Mouse (Mus musculus) midbrain, postnatal 0 days (tissue): Measurements from ENCODE around the gene Bsn. TPM values are rescaled to one million over a fixed set of nuclear protein-coding genes. Genes with fewer than 3 reads are reported as not detected.
"Not testable (repeated sequence)": the region's sequence is repeated elsewhere in the genome, so short reads cannot be mapped to it uniquely, and the experiment has no call there.

Source experiments
- ATAC-seq: fragments of 200-750 bp; cut with Nextera tagmentation; 2 replicates; pipeline ENCODE4 v1.8.0; 2017; ENCODE audit warnings: moderate number of reproducible peaks, mild to moderate bottlenecking, moderate TSS enrichment, moderate library complexity; ENCODE audit not compliant: low FRiP score
- DNase-seq: peaks from one replicate; pipeline ENCODE4 v3.0.0-alpha.2; 2015; ENCODE audit warnings: low spot score
- H3K27ac ChIP-seq: fragments of 300-500 bp; sonication (generic); 2 replicates; pipeline ENCODE4 v1.5.1; 2014; ENCODE audit warnings: low read depth, mild to moderate bottlenecking, low read length, mixed read lengths
- H3K27me3 ChIP-seq: fragments of 300-500 bp; sonication (generic); 2 replicates; pipeline ENCODE4 v1.6.1; 2014; ENCODE audit warnings: low read length, control low read depth, mixed read lengths; ENCODE audit not compliant: insufficient read depth
- H3K36me3 ChIP-seq: fragments of 300-500 bp; sonication (generic); 2 replicates; pipeline ENCODE4 v1.6.1; 2014; ENCODE audit warnings: low read length, control low read depth, mixed read lengths; ENCODE audit not compliant: insufficient read depth
- H3K4me1 ChIP-seq: fragments of 300-500 bp; sonication (generic); 2 replicates; pipeline ENCODE4 v1.6.1; 2014; ENCODE audit warnings: mild to moderate bottlenecking, control low read depth, antibody characterized with exemption, low read length, mixed read lengths; ENCODE audit not compliant: insufficient read depth
- H3K4me2 ChIP-seq: fragments of 300-500 bp; sonication (generic); 2 replicates; pipeline ENCODE4 v1.6.1; 2014; ENCODE audit warnings: low read depth, mild to moderate bottlenecking, low read length, mixed read lengths; ENCODE audit not compliant: poor library complexity, severe bottlenecking
- H3K4me3 ChIP-seq: fragments of 300-500 bp; sonication (generic); 2 replicates; pipeline ENCODE4 v1.5.1; 2014; ENCODE audit warnings: low read depth, mild to moderate bottlenecking, low read length, moderate library complexity
- H3K9ac ChIP-seq: fragments of 300-500 bp; sonication (generic); replicated peaks from 2 replicates; pipeline ENCODE4 v1.6.1; 2014; ENCODE audit warnings: mild to moderate bottlenecking, low read length, moderate library complexity, mixed read lengths; ENCODE audit not compliant: poor library complexity, severe bottlenecking
- H3K9me3 ChIP-seq: fragments of 300-500 bp; sonication (generic); 2 replicates; pipeline ENCODE4 v1.6.1; 2016; ENCODE audit warnings: low read length, control low read depth
- CTCF ChIP-seq: IDR thresholded peaks from 2 replicates; pipeline ENCODE4 v1.5.1; 2016; ENCODE audit warnings: antibody characterized with exemption, mild to moderate bottlenecking
- WGBS: fragments of 180-500 bp; shearing (Covaris S2); extraction: QIAGEN DNeasy Blood & Tissue Kit; methylation state at CpG from one replicate; pipeline ENCODE4 v1.1.7; 2014; 5-methylcytosine and 5-hydroxymethylcytosine counted together
- polyA plus RNA-seq: library from polyadenylated mRNA; unstranded; fragments of >200 nt; fragmentation: Nextera tagmentation; extraction: Ambion mirVana; gene quantifications from 2 replicates; pipeline ENCODE4 v1.2.1, GENCODE M21; 2015
- total RNA-seq: library from RNA; depleted of rRNA; stranded (reverse); fragments of >200 nt; gene quantifications from 2 replicates; pipeline ENCODE4 v1.2.3, GENCODE M21; 2014

The Bsn gene
- total and polyA plus RNA-seq, 2 experiments from 2014 or later = 7.7 to 60.6 TPM

DNA sequence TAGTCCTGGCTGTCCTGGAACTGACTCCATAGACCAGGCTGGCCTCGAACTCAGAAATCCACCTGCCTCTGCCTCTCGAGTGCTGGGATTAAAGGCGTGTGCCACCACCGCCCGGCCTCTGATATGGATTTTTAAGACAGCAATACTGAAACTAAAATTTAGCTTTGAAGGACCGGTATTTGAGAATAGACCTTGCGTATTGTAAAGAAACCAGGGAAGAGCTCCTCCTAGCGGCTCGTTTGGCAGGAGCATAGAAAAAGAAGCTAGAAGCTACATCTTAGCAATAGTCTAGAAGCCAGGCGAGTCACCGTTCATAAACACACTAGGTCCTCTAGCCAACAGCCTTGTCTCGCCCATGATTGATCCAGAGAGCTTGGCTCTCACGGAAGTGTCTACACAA is 12.8 kb upstream of the Bsn start:
- no peak overlapping the region for H3K27ac ChIP-seq
- ATAC-seq = no peak
- no peak overlapping the region for H3K9ac ChIP-seq
- H3K4me2 ChIP-seq = no peak overlapping the region
- 0 out of 2 replicates have a peak, but pooled peaks cover 7% of the 10 kb centered on the region for H3K4me1 ChIP-seq
- no peaks in the 10 kb centered on the region for H3K27me3 ChIP-seq
- no peak overlapping the region for H3K4me3 ChIP-seq
- WGBS = 35% methylated on average over 13 of the region's 13 CpGs
- H3K9me3 ChIP-seq = no peaks in the 10 kb centered on the region
- peaks cover 16% of the 10 kb centered on the region for H3K36me3 ChIP-seq
- peak; percentile 84 for DNase-seq
- peak; percentile 83 for TF ChIP-seq CTCF

DNA sequence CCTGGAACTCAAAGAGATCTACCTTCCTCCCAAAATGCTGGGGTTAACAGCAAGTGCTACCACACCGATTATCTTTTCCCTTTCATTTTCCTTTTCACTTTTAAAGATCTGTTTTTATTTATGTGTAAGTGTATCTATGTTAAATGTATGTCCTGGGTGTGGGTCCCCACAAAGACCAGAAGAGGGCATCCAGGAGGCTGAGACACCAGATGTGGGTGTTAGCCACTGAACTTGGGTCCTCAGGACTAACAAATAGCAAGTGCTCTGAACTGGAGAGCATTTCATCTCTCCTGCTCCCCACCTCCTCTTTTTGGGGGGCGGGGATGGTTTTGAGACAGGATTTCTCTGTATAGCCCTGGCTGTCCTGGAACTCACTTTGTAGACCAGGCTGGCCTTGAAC is 12.0 kb upstream of the Bsn start:
- Histone ChIP-seq H3K9me3 (no peaks in the 10 kb centered on the region), H3K4me3 (no peak overlapping the region), H3K36me3 (peaks cover 9% of the 10 kb centered on the region), H3K4me2 (no peak overlapping the region), H3K27me3 (no peaks in the 10 kb centered on the region), H3K4me1 (0 out of 2 replicates have a peak, but pooled peaks cover 7% of the 10 kb centered on the region), H3K9ac (no peak overlapping the region), H3K27ac (no peak overlapping the region)
- TF ChIP-seq CTCF = peak; percentile 28; the same call in 1 of the 2 replicates
- ATAC-seq = no peak
- DNase-seq = no peak
- 95% methylated on average over 2 of the region's 2 CpGs for WGBS

- under 1% methylated on average over 13 of the region's 13 CpGs for WGBS
- DNase-seq (peak; percentile 98), ATAC-seq (peak; percentile 92)
- peak overlapping the region; percentile 38; the same call in 1 of the 2 replicates for H3K27ac ChIP-seq
- H3K9me3 ChIP-seq = no peaks in the 10 kb centered on the region
- H3K9ac ChIP-seq = 0 out of 2 replicates have a peak overlapping the region, but pooled peaks have one; percentile 29
- H3K27me3 ChIP-seq = no peaks in the 10 kb centered on the region
- H3K4me1 ChIP-seq = 0 out of 2 replicates have a peak, but pooled peaks cover 7% of the 10 kb centered on the region
- H3K36me3 ChIP-seq = 0 out of 2 replicates have a peak, but pooled peaks cover 1% of the 10 kb centered on the region
- H3K4me3 ChIP-seq = peak overlapping the region; percentile 22; the same call in 1 of the 2 replicates
- peak overlapping the region; percentile 48 for H3K4me2 ChIP-seq
- peak; percentile 82 for TF ChIP-seq CTCF
Observed at GRCm38 (mm10) chr9:108201160-108201559, 11.0 kb upstream of the Bsn start.

DNA sequence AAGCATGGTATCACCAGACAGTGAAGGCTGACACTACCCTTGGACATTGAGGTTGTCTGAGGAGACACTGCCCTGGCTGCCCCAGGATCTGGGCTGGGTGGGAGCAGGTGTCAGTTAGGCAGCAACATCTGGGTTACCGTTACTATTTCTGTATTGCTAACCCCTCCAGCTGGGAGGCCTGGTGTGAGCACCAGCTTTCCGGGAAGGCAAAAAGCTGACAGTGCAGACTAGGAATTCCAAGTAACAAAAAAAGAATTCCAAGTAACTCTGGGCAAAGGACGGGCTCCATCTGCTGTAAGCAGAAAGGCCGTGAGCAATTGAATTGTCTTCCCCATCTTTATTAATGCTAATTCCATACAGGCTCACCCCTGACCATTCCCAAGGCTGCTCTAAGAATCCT is 8.4 kb upstream of the Bsn start:
- TF ChIP-seq CTCF = no peak
- H3K4me2 ChIP-seq = no peak overlapping the region
- WGBS = 46% methylated on average over 4 of the region's 4 CpGs

GRCm38 (mm10) chr9:108196920-108197677 is 6.9 kb upstream of the Bsn start:
- WGBS = 22% methylated on average over 24 of the region's 24 CpGs
- H3K36me3 ChIP-seq = no peaks in the 10 kb centered on the region
- no peak for ATAC-seq

More for the DNA sequence above, 8.4 kb upstream of the Bsn start:
- H3K4me1 ChIP-seq = no peaks in the 10 kb centered on the region
- no peak overlapping the region for H3K9ac ChIP-seq
- H3K4me3 ChIP-seq = no peak overlapping the region
- DNase-seq (no peak), ATAC-seq (no peak)
- no peak overlapping the region for H3K27ac ChIP-seq
- no peaks in the 10 kb centered on the region for H3K36me3 ChIP-seq
- H3K9me3 ChIP-seq = no peaks in the 10 kb centered on the region
- H3K27me3 ChIP-seq = no peaks in the 10 kb centered on the region

DNA sequence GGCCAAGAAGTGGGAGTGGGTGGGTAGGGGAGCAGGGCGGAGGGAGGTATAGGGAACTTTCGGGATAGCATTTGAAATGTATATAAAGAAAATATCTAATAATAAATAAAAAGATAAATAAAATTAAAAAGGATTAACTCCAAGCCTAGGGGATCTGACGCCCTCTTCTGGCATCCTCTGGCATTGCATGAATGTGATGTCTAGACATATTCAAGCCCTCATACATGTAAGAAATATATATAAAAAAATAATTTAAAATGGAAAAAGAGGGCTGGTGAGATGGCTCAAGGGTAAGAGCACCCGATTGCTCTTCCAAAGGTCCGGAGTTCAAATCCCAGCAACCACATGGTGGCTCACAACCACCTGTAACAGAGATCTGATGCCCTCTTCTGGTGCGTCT is 6.0 kb upstream of the Bsn start:
- H3K4me3 ChIP-seq, DNase-seq, H3K27me3 ChIP-seq, H3K36me3 ChIP-seq, H3K9ac ChIP-seq, H3K27ac ChIP-seq, H3K4me1 ChIP-seq, ATAC-seq, H3K9me3 ChIP-seq, H3K4me2 ChIP-seq: not testable (repeated sequence)
- 74% methylated on average over 6 of the region's 6 CpGs for WGBS

More at GRCm38 (mm10) chr9:108196920-108197677, 6.9 kb upstream of the Bsn start:
- Histone ChIP-seq H3K4me1 (no peaks in the 10 kb centered on the region), H3K4me2 (no peak overlapping the region), H3K9me3 (no peaks in the 10 kb centered on the region), H3K9ac (0 out of 2 replicates have a peak overlapping the region, but pooled peaks have one; percentile 13), H3K4me3 (no peak overlapping the region), H3K27ac (no peak overlapping the region), H3K27me3 (no peaks in the 10 kb centered on the region)
- DNase-seq = no peak
- TF ChIP-seq CTCF = peak; percentile 14; the same call in 1 of the 2 replicates
